In genomic region chr12:28780180-28780579, GRCm38 (mm10) we compare ENCODE assay signal across 11 mouse cellular contexts.
"Had no signal": no experiment of that assay in that cellular context is flagged by ENCODE, and none has a peak within 500 bp of the region (broad histone marks: within the 10 kb centered on the region; RNA-seq: fewer than 3 reads in every experiment).

No protein-coding gene starts in this region.

- H3K27me3 ChIP-seq: intestine, embryonic 15.5 days; liver, embryonic 15.5 days had no signal

- H3K36me3 ChIP-seq: intestine, embryonic 15.5 days; liver, embryonic 15.5 days had no signal

- H3K4me3 ChIP-seq: intestine, embryonic 15.5 days; left cerebral cortex, adult 2 months; liver, embryonic 15.5 days; myocyte had no signal

- H3K9ac ChIP-seq: intestine, embryonic 15.5 days; liver, embryonic 15.5 days had no signal

- H3K27ac ChIP-seq: intestine, embryonic 15.5 days; liver, embryonic 15.5 days had no signal

- H3K4me2 ChIP-seq: intestine, embryonic 15.5 days; liver, embryonic 15.5 days had no signal

- ATAC-seq: intestine, embryonic 15.5 days; lung, postnatal 0 days had no signal

- DNase-seq: kidney, adult 18-20 months; kidney, postnatal 10 days; kidney, postnatal 4 days; lung, adult 2 months; lung, postnatal 36 days; thymus, postnatal 36 days had no signal

- H3K9me3 ChIP-seq: intestine, embryonic 15.5 days; liver, embryonic 15.5 days had no signal
